Mouse (Mus musculus): ENCODE data around the gene Zc3h12c.
"Not testable (repeated sequence)": the region's sequence is repeated elsewhere in the genome, so short reads cannot be mapped to it uniquely, and the experiment has no call there.

The Zc3h12c gene

DNA sequence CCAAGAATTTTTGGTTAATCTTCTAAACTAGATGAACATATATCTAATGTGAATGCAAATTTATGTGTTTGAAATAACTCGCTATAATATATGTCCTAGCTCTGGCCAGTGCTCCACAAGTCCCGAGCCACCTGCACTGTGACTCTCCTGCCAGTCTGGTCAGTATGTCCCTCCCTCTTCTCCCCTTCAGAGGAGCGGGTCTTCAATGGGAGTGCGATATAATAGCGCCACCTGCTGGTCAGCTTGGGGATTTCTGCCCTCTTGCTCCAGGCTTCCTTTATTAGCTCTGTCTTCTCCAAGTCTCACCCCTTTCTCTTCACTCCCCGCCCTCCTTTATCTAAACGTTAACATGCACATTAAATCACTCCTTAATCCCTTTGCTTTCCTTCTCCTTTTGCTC lies 69.8 kb downstream of the Zc3h12c start:
- DNase-seq = peak; percentile 67

DNA sequence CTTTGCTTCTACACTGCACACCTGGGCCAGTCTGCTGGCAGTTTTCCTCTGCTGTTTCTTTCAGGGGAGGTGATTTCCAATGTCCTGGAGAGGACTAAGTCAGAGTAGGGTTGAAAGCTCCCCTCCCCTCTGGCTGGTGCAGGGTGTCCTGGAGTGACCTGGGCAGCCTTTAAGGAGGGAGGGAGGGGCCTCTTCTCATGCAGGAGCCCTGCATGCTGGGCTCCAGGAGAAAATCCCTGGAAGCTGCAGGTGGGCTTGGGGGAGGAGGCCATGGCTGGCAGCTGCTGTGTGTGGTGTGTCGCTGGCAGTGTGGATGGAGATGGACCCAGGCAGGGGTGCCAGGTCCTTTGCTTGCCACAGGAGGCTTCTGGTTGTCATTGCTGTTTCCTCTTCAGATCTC lies 71.0 kb downstream of the Zc3h12c start:
- no peak for DNase-seq

DNA sequence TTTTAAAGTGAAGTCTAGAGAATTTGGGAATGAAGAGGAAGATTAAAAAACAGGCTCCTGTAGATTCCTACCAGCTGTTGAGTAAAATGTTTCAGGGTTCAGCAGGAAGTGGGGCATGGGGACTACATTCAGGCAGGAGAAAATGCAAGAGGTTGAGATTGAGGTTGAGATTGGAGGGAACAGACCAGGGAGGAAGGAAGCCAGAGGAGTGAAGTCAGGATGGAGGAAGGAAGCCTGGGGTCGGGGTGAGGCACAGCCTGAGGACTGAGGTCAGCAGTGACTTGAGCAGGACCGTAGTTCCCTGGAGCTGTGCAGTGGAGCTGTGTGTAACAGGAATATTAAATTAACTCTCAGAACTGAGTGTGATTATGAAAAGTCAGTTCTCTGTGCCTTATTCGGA lies 72.7 kb downstream of the Zc3h12c start:
- no peak for DNase-seq

DNA sequence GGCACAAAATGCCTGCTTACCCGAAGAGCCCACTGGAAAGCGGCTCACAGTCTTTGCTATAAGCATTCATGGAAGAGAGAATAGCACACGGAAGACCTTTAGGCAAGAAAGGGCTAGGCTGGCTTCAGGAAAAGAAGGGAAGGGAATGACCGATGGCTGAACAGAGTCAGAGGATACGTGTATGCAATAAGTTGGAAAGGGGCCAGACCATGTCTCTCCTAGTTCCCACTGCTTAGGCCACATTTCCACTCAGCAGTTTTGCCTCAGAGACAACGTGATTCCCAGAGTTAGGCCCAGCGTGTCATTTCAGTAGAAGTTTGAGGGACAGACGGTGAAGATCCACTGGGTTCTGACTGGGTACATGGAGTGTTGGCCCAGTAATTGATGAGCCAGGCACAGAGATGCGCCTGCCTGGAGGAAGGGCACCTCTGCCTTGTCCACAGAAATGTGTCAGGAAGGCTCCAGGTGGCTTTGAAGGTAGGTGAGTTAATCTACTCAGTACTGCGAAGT lies 73.8 kb downstream of the Zc3h12c start:
- DNase-seq = no peak

GRCm38 (mm10) chr9:52094016-52094415 lies 74.4 kb downstream of the Zc3h12c start:
- DNase-seq = no peak

GRCm38 (mm10) chr9:52093108-52093507 lies 75.3 kb downstream of the Zc3h12c start:
- DNase-seq = no peak

DNA sequence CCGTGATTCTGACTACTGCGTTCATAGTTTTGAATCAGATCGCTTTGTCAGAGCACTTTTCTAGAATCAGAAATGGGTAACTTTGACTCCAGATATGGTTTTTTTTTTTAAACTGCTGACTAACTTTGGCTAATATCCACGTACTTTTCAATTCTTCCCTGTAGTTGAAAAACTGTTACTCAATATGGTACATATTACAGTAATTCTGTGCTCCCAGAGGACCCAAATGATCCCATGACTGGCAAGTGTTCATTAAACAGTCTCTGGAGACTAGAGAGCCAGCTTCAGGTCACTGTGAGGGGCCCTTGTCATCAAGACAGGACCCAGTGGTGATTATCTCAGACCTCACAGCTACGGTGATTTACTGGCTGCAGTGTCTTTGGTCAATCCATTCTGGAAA lies 76.1 kb downstream of the Zc3h12c start:
- no peak for DNase-seq

GRCm38 (mm10) chr9:52091752-52092151 lies 76.6 kb downstream of the Zc3h12c start:
- no peak for DNase-seq

DNA sequence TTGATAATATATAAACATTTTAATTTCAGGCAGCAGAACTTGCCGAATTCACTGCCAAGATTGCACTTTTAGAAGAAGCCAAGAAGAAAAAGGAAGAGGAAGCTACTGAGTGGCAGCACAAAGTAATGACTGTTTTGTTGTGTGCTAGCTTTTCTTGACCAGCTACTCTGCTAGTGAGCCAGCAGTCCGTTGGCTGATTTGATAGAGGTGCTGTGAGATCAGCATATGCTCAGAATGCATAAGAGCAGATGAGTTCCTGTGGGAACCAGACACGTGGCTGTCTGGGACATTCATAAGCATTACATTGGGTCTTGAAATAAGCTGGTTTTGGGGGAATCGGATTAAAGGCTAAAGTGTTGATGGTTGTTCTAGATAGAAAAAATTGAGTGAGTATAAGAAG lies 86.0 kb downstream of the Zc3h12c start:
- DNase-seq = no peak

GRCm38 (mm10) chr9:52081979-52082378 lies 86.4 kb downstream of the Zc3h12c start:
- DNase-seq = no peak

- no peak for DNase-seq
These were observed 90.7 kb downstream of the Zc3h12c start for GRCm38 (mm10) chr9:52077692-52078091.

- DNase-seq = no peak
These were observed 92.3 kb downstream of the Zc3h12c start for GRCm38 (mm10) chr9:52076089-52076488.

- DNase-seq = no peak
These were observed 96.2 kb downstream of the Zc3h12c start for GRCm38 (mm10) chr9:52072202-52072601.

DNA sequence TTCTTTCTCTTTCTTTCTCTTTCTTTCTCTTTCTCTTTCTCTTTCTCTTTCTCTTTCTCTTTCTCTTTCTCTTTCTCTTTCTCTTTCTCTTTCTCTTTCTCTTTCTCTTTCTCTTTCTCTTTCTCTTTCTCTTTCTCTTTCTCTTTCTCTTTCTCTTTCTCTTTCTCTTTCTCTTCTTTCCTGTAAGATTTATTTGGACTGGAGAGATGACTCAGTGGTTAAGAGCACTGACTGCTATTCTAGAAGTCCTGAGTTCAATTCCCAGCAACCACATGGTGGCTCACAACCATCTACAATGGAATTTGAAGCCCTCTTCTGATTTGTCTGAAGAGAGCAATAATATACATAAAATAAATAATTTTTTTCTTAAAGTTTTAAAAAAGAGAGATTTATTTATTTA lies 97.0 kb downstream of the Zc3h12c start:
- not testable (repeated sequence) for DNase-seq

DNA sequence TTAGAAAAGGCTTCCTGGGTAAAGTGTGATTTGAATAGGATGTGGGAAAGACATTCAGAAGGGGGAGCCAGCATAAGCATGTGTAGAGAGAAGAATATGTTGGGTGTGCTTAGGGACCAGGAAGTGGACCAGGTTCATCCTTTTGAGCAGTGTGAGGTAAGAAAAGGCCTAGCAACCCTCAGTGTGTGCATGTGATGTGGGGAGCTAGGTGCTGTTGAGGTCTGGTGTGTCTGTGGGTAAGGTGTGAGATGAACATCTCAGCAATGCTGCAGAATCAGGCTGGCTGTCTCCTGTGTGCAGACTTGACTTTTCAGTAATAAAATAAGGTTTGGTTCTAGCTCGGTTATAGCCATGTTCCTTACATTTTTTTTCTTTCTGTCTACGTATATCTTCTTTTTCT lies 98.3 kb downstream of the Zc3h12c start:
- DNase-seq = no peak

Data from layer of hippocampus, adult 9-11 months (tissue).